Mouse (Mus musculus) bone marrow, adult 2 months (tissue): Measurements from ENCODE around the gene Thbd.

ENCODE experiments used
- CTCF ChIP-seq: fragments of 200-500 bp; IDR thresholded peaks from 2 replicates; pipeline ENCODE4 v1.5.1; 2011; ENCODE audit warnings: low read length, control low read depth; ENCODE audit not compliant: control insufficient read depth, insufficient read depth
- POLR2A ChIP-seq: fragments of 200-500 bp; IDR thresholded peaks from 2 replicates; pipeline ENCODE4 v1.6.1; 2011; ENCODE audit warnings: low read depth, mild to moderate bottlenecking, control low read depth, low read length, borderline replicate concordance; ENCODE audit not compliant: control insufficient read depth

DNA sequence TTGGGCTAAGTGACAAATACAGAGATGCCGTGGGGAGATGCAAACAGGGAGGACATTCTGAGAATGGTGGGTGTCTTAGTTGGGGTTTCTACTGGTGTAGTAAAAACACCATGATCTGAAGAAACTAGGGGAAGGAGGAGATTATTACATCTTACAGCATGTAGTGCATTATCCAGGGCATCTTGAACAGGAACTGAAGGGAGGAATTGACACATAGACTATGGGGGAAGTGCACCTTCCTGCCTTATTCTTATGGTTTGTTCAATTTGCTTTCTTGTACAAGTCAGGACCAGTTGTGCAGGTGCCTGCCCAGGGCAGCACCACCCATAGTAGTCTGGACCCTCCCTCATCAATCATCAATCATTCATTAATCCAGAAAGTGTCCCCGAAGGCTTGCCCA lies 21.1 kb downstream of the Thbd start:
- TF ChIP-seq CTCF = no peak
- TF ChIP-seq POLR2A = no peak
